Mouse (Mus musculus) 3134 (cell line): ENCODE data around the gene Dnajb12.
"Not testable (repeated sequence)": the region's sequence is repeated elsewhere in the genome, so short reads cannot be mapped to it uniquely, and the experiment has no call there.

Source experiments
- DNase-seq: peaks from one replicate; pipeline ENCODE4 v3.0.0-alpha.2; 2011; ENCODE audit warnings: low spot score; ENCODE audit not compliant: insufficient read length; ENCODE audit errors: extremely low read depth

The Dnajb12 gene

DNA sequence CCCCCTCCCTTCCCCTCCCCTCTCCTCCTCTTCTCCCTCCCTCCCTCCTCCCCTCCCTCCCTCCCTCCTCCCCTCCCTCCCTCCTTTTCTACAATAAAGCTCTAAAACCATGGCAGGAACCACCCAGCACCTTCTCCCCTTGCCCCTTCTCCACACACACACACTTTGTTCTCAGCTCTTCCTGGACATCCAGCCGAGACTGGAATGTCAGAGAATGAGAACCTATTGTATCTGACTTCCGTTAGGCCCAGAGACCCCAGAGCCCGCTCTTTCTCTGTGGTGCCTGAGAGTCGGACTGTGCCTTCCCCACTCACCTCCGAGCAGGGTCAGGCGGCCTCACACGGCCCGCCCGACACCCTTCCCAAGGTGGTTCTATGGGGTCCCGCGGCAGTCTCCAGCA lies 11.1 kb upstream of the Dnajb12 start:
- DNase-seq = no peak

DNA sequence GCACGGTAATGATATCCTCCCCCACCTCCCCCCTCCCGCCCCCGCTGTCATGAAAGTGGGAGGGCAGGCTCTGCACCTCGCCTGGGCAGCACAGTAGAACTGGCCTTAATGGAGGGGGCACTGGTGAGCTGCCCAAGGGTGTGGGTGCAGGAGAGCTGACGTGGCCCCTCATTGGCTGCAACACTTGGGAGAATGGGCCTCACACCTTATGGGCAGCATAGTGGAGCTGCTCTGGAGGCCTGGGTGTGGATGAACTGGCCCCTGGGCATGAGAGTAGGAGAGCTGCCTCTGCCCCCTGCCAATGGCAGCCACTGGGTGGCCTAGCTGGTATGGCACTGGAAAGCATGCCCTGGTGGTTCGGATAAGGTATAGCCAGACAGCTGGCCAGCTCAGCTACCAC lies 9.3 kb upstream of the Dnajb12 start:
- DNase-seq = no peak

DNA sequence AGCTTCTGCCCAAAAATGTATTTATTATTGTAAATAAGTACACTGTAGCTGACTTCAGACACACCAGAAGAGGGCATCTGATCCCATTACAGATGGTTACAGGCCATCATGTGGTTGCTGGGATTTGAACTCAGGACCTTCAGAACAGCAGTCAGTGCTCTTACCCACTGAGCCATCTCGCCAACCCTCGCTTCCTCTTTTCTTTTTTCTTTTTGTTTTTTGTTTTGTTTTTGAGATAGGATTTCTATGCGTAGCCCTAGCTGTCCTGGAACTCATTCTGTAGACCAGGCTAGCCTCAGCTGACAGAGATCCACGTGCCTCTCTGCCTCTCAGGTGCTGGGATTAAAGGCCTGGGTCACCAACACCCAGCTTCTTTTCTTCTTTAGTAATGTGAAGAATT lies 6.7 kb upstream of the Dnajb12 start:
- not testable (repeated sequence) for DNase-seq

DNA sequence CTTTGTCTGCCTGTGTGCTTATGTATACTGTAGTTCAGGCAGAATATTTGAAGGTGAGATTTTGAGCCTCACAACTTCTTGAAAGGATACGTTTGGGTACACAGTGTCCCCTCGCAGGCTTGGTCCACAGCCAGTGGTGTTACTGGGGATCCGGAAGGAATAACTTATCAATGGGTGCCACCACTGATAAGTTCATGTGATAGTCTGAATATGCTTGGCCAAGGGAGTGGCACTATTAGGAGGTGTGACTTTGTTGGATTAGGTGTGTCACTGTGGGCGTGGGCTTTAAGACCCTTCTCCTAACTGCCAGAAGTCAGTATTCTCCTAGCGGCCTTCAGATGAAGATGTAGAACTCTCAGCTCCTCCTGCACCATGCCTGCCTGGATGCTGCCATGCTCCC lies 6.2 kb upstream of the Dnajb12 start:
- no peak for DNase-seq

DNA sequence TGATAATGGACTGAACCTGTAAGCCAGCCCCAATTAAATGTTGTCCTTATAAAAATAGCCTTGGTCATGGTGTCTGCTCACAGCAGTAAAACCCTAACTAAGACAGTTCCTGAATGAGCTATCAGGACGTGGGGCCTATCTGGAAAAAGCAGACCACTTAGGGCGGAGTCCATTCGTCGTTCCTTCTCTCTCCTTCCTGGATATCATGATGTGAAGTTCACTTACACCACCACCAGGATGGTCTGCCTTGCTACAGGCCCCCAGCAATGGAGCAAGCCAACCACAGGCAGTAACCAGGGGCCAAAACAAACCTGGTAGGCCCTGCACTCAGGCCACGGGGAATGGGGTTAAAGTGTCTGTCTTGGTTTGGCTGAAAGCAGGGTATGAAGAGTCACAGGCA lies 5.7 kb upstream of the Dnajb12 start:
- no peak for DNase-seq

DNA sequence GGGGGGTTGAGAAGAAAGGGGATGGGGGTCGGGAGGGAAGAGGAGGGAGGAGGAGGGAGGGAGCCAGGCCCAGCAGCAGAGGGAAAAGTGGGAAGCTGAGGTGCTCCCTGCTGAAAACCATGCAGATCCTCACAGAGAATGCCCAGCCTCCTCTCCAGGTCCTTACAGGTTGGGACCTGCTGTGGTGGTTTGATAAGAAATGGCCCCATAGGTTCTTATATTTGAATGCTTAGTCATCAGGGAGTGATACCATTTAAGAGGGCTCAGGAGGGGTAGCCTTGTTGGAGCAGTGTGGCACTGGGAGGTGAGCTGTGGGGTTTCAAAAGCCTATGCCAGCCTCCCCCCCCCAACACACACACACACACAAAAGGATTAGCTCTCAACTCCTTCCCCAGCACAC lies 4.0 kb upstream of the Dnajb12 start:
- DNase-seq = no peak

DNA sequence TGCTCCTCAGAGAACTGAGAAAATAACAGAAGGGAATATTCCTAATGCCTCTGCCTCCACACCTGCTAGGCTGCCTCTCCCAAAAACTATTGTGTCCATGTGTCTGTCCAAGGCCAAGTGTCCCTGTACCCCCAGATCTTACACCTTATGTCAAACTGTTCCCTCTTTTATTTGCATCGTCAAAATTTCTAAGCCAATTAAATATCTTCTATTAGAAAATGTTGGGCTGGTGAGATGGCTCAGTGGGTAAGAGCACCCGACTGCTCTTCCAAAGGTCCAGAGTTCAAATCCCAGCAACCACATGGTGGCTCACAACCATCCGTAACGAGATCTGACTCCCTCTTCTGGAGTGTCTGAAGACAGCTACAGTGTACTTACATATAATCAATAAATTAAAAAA lies 2.7 kb upstream of the Dnajb12 start:
- not testable (repeated sequence) for DNase-seq

DNA sequence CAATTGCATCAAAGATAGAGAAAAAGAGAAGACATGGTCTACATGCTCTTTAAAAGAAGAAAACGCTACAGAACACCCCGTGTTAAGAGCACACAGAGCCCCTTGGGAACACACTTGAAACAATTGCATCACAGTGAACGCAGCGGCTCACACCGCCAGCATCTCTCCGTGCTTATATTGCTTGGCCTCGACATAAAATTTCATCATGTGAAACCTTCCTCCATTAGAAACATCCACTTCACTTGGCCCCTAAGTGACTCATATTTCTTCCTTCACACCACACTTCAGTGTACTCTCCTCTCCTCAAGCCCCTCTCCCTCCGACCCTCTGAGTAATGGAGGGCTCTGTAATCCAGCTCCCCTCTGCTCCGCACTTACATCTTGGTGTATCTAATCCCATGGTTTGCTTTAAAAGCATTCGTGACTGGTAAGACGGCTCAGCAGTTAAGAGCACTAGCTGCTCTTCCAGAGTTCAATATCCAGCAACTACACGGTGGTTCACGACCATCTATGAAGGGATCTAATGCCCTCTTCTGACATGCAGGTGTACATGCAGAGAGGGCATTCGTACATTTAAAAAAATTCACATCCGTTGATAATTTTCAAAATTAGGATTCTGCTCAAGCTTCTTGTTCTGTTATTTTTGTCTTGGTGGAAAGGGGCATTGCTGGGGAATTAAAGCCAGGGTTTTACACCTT lies 1.8 kb upstream of the Dnajb12 start:
- no peak for DNase-seq

DNA sequence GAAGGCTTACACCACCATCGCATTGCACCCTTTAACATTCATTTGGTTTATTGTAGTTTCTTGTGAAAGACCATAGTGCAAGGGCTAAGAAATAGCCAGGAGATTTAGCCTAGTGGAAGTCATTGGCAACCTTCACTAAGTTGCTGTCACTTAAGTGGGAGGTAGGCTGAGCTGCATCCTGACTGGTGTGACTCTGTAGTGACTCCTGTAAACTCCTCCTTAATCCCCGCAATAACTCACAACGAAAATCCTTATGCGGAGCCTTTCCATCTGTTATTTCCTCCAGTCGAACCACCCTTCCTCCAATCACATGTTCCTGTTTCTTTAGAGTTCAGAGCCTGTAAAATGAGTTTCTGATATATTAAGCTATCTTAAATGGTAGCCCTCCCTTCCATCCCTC lies 533 bp upstream of the Dnajb12 start:
- DNase-seq = no peak

DNA sequence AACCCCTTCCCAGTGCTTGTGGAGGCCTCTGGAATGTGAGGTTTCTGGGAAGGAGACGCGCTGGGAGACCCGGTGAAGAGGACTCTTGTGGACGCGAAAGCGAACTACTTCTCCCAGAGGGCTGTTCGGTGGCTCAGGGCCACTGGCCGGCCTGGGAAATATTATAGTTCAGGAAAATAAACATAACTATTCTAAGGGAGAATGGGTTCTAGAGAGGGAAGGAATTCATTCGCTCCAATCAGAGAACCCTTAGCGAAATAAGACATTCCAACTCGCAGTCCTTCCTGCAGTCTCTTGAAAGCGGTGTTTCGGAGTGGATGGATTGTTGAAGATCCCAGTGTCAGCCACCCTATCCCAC lies 652 bp downstream of the Dnajb12 start:
- DNase-seq = no peak

DNA sequence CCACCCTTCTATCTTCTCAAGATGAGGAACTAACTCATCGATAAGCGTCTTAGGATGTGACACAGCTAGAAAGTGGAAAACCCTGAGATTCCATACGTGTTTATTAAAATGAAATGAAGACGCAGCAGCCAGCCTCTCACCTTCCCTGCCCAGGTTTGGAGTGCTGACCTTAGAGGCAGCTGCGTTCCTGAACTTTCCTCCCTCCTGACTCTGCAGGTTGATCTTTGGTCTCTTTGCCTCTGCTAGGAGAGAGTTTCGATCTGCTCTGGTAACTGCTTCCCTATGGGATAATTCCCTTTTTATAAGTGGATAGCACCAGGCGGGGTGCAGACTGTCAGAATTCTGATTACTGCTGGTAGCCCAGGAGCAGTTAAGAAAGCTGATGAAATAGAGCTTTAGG lies 1.5 kb downstream of the Dnajb12 start:
- no peak for DNase-seq

DNA sequence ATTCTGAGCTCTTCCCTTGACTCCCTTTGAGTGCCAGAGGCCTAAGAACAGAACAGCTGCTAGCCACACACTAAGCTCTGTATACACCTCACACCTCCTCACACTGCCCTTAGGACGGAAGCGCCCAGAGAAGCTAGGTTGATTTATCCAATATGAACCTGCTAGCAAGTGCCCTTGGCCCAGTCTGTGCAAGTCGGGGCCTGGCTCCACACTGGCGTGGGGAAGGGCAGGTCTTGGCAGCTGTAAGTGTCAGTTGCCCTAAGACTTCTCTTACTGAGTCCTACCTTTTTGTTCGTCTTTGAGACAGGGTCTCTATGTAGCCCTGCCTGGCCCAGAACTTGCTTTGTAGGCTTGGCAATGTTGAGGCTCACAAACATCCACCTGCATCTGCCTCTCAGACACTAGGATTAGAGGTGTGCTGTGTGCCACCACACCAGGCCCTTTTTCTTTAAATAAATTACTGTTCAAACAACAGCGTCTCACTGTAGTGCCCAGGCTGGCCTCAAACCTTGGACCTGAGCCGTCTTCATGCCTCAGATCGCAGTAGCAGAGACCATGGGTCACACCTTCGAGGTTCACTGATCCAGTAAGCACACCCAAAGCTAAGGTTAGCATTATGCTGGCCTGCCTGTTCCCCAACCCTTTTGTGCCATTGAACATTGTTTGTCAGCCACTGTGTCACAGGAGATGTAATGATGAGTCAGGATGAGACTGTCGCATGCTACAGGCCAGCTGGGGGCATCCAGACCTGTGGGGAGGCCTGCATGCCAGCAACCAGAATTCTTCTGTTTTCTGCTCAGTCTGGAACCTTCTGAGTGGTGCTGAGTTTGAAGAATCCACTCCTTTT lies 5.2 kb downstream of the Dnajb12 start:
- no peak for DNase-seq

DNA sequence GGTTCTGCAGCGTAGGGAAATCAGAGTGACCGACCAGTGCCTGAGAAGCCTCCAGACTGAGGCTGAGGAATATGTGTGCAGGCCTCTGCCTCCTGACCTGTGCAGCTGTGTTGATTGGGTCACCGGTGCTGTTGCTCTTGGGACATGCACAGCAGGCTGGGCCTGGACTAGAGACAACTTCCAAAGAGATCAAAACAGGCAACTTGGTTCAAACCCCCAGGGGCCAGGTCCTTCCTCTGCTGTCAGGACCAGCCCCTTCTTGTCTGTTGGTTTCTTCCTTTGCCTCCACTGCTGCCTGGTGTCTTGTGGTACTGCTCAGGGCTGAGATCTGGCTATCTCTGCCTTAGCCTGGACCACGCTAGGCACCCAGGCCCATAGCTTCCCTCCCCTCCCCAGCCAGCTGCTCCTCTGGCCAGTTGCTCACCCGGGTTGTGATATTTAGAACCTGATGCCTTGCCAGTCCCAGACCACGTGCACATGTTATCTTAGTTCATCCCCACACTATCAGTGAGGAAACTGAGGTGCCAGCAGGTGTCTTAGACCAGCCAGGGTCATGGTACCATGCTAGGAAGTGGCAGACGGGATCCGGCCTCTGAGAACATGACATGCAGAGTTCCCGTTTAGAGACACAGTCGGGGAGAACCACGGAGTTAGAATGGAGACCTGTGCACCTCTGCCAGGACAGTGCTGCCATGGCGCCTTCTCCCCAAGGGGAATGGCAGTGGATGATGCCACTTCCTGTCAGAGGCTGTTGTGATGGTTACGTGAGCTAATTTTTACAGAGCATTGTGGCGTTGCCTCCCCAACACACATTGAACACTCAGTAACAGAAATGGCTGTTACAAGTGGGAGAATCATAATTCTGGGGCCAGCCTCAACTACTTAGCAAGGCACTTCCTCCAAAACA lies 6.1 kb downstream of the Dnajb12 start:
- no peak for DNase-seq

DNA sequence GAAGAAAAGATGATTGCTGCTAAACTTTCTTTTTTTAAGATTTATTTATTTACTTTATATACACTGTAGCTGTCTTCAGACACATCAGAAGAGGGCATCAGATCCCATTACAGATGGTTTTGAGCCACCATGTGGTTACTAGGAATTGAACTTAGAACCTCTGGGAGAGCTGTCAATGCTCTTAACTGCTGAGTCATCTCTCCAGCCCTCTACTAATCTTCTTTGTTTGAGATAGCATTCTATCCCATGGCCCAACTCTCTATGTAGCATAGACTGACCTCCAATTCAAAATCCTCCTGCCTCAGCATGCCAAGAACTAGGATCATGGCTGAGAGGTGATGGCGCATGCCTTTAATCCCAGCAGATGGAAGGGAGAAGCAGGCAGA lies 6.7 kb downstream of the Dnajb12 start:
- no peak for DNase-seq

DNA sequence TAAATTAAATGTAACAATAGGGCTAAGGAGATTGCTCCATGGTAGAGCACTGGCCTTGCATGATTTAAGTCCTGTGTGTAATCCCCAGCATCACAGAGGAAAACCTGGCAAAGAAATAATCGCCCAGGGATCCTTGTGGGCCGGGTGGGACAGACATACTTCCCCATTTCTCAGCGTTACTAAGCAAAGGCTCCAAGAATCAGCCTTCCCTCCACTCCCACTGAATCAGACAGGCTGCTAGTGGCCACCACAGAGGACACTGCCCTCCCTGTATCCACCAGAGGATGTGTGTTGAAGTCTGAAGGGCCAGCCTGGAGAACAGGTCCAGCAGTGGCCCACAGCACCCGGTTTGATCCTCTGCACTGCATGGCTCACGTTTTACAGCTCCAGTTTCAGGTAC lies 8.1 kb downstream of the Dnajb12 start:
- no peak for DNase-seq

DNA sequence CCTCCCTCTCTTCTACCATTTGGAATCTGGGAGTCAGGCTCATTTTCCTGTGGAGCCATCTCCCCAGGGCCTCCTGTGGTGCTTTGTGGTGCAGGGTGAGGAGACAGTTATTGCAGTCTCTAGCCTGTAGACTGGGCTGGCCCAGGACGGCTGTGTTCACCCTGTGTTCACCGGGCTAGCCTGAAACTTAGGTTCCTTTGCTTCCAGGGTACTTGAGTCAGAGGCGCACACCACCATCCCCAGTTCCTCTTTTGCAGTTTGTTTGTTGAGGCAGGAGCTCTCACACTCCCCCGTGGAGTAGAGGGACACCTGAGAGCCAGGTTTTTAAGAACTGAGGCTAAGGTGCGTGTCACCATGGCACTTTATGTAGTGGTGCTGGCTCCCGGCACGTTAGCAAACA lies 10.0 kb downstream of the Dnajb12 start:
- DNase-seq = no peak

DNA sequence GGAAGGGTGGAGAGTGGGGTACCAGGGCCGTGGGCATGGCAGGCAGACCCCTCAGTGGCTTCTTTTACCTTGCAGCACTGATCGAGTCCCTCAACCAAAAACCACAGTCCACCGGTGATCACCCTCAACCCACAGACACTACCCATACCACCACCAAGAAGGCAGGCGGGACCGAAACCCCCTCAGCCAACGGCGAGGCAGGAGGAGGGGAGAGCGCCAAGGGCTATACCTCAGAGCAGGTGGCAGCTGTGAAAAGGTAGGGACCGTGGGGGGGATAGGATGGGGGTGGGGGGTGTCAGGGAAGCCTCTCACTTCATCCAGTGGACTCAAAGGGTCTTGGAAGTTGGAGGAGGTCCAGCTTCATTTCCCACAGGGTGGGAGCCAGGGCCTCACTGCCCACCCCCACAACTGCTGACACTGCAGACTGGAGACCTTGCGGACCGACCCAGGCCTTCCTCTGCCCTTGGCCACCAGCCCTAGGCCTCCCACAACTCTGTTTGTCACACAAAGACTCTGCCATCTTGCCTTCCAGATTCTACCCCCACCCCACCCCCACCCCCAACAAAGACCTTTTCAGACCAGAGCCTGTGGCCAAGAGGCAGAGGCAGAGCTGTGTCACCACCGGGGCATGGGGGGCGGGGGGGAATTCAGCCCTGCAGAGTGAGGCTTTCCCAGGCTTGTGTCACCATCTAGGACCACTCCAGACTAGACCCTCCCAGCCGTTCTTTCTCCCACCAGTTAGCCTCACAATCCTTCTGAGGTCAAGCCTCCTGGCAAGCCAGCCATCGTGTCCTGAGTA lies 10.8 kb downstream of the Dnajb12 start:
- no peak for DNase-seq

DNA sequence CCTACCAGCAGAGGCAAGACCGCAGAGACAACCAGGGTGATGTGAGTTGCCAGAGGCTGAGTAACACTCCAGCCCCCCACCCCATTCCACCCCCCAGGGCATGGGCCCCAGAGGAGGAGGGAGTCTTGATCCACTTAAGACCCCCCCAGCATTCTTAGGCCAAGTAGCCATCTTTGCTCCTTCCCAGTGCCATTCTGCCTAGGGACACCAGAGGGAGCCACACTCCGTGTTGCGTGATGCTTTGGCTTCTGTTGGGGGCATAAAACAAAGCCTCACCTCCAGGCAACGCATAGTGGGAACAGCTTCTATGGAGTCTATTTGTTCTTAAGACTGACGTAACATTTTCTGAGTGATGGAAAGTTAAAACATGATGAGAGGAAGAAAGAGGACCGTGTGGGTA lies 13.6 kb downstream of the Dnajb12 start:
- DNase-seq = no peak

DNA sequence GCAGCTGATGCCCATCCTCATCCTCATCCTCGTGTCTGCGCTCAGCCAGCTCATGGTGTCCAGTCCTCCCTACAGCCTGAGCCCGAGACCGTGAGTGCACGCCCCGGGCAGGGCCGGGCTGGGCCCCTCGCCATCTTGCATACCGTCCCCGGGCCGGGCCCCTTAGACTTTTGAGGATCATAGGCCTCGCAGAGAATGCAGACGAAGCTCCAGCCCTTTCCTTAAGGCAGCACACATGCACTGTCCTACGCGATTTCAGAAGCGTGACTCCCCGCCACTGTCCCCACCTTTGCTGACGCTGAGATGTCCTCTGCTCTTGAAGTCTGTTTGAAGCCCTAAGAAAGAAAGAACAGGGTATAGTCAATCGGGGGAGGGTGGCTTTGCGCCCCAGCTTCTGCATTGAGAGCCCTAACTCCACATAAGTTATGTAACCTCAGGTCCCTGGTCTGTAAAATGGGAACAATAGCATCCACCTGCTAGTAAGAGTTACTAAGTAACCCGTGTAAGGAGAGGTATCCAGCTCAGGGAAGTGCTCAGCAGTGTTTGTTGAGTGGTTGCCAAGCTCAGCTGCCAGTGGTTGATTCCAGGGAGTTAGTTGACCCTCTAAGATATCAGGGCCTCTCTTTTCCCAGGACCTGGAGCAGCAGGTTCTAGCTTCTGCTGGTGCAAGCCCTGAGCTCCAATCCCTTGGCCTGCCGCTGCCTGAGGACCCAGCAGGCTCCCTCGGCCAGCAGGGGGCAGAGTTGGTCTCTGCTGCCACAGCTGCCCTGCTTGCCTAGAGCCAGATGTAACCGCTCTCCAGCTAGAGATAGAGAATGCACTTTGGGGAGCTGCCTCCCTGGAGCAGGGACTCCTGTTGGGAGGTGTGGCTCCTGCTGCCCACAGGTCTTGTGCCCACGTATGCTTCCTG lies 15.2 kb downstream of the Dnajb12 start:
- peak; percentile 78 for DNase-seq
